Mouse (Mus musculus) heart, embryonic 10.5 days (tissue): ENCODE measurements at regions not wholly inside any gene's neighbourhood (a gene's known extent, or its start where the extent isn't known, plus 50 kb on each side); places are given as distances from the start of the nearest gene placed in this dataset.
"Not testable (repeated sequence)": the region's sequence is repeated elsewhere in the genome, so short reads cannot be mapped to it uniquely, and the experiment has no call there.

ENCODE experiments used
- DNase-seq: peaks from one replicate; pipeline ENCODE4 v3.0.0-alpha.2; 2017; ENCODE audit warnings: low spot score
- H3K27ac ChIP-seq: fragments of 300-500 bp; sonication (generic); 2 replicates; pipeline ENCODE4 v1.5.1; 2016; ENCODE audit warnings: mild to moderate bottlenecking
- H3K27me3 ChIP-seq: fragments of 300-500 bp; sonication (generic); 2 replicates; pipeline ENCODE4 v1.6.1; 2016; ENCODE audit warnings: mild to moderate bottlenecking; ENCODE audit not compliant: poor library complexity, insufficient read depth, severe bottlenecking
- H3K36me3 ChIP-seq: fragments of 300-500 bp; sonication (generic); 2 replicates; pipeline ENCODE4 v1.6.1; 2016; ENCODE audit warnings: mild to moderate bottlenecking, moderate library complexity
- H3K4me1 ChIP-seq: fragments of 300-500 bp; sonication (generic); 2 replicates; pipeline ENCODE4 v1.6.1; 2016; ENCODE audit warnings: mild to moderate bottlenecking
- H3K4me3 ChIP-seq: fragments of 300-500 bp; sonication (generic); 2 replicates; pipeline ENCODE4 v1.5.1; 2016; ENCODE audit warnings: mild to moderate bottlenecking, moderate library complexity
- H3K9me3 ChIP-seq: fragments of 300-500 bp; sonication (generic); 2 replicates; pipeline ENCODE4 v1.6.1; 2016; ENCODE audit warnings: mild to moderate bottlenecking, moderate library complexity
- WGBS: fragments of 180-500 bp; shearing (Covaris S2); methylation state at CpG from one replicate; pipeline ENCODE4 v1.1.7; 2016; 5-methylcytosine and 5-hydroxymethylcytosine counted together

GRCm38 (mm10) chr10:118947016-118947674 lies 77.1 kb upstream of the Dyrk2 start:
- WGBS = 72% methylated on average over 9 of the region's 9 CpGs
- Histone ChIP-seq H3K27ac (no peak overlapping the region), H3K36me3 (no peaks in the 10 kb centered on the region), H3K4me3 (no peak overlapping the region), H3K27me3 (no peaks in the 10 kb centered on the region), H3K4me1 (no peaks in the 10 kb centered on the region), H3K9me3 (no peaks in the 10 kb centered on the region)
- DNase-seq = no peak

GRCm38 (mm10) chr10:118927316-118927715 lies 57.3 kb upstream of the Dyrk2 start:
- Histone ChIP-seq H3K27me3 (no peaks in the 10 kb centered on the region), H3K4me1 (0 out of 2 replicates have a peak, but pooled peaks cover 3% of the 10 kb centered on the region), H3K27ac (no peak overlapping the region), H3K36me3 (no peaks in the 10 kb centered on the region), H3K9me3 (no peaks in the 10 kb centered on the region), H3K4me3 (no peak overlapping the region)
- WGBS = 93% methylated on average over 12 of the region's 12 CpGs
- no peak for DNase-seq

GRCm38 (mm10) chr10:118923473-118924185 lies 53.6 kb upstream of the Dyrk2 start:
- 46% methylated on average over 15 of the region's 15 CpGs for WGBS
- DNase-seq = no peak

GRCm38 (mm10) chr10:118922120-118922519 lies 52.1 kb upstream of the Dyrk2 start:
- H3K4me1 ChIP-seq, H3K36me3 ChIP-seq, H3K4me3 ChIP-seq, DNase-seq, H3K27me3 ChIP-seq, H3K27ac ChIP-seq, H3K9me3 ChIP-seq: not testable (repeated sequence)

More at GRCm38 (mm10) chr10:118923473-118924185, 53.6 kb upstream of the Dyrk2 start:
- H3K27ac ChIP-seq = no peak overlapping the region
- no peak overlapping the region for H3K4me3 ChIP-seq
- no peaks in the 10 kb centered on the region for H3K36me3 ChIP-seq
- no peaks in the 10 kb centered on the region for H3K27me3 ChIP-seq
- H3K9me3 ChIP-seq = no peaks in the 10 kb centered on the region
- H3K4me1 ChIP-seq = 0 out of 2 replicates have a peak, but pooled peaks cover 3% of the 10 kb centered on the region
